Mouse (Mus musculus): ENCODE data around the gene Ehmt1.
A peak's percentile ranks its signal among the peaks of the same experiment; 100 is the strongest.

Gene Ehmt1

DNA sequence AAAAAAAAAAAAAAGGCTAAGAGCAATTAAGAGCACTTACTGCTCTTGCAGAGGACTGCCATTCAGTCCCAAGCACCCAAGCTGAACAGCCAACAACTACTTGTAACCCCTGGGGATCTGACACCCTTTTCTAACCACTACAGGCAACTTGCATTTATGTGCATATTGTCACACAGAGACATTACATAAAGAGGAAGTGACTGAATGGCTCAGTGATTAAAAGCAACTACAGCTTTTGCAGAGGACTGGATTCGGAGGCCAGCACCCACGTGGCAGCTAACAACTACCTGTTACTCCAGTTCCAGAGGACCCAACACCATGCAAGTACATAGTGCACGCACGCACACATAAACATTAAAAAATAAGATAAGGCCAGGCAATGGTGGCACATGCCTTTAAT lies 8.9 kb downstream of the Ehmt1 start:
- no peak for DNase-seq

DNA sequence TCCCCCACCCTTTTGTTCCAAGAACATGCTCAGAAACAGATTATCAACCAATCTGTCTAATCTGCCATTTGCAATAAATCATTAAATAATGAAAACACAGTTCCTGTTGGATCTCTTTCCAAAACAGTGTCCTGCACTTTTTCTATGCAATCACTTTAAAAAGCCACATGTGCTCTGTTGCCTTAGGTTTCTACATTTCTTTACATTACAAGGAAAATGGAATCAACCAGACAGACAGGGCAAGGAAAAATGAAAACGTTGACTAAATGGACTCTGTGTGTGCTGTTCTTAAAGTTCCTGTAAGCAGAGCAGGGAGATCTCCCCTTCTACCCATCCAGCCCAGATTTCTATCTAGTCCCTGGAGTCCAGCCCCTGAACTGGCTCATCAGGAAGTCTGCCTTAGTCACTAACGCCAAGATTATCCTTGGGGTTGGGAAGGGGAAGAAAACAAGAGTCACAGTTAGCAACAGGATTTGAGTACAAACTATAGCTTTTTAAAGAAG lies 13.7 kb downstream of the Ehmt1 start:
- DNase-seq = no peak

DNA sequence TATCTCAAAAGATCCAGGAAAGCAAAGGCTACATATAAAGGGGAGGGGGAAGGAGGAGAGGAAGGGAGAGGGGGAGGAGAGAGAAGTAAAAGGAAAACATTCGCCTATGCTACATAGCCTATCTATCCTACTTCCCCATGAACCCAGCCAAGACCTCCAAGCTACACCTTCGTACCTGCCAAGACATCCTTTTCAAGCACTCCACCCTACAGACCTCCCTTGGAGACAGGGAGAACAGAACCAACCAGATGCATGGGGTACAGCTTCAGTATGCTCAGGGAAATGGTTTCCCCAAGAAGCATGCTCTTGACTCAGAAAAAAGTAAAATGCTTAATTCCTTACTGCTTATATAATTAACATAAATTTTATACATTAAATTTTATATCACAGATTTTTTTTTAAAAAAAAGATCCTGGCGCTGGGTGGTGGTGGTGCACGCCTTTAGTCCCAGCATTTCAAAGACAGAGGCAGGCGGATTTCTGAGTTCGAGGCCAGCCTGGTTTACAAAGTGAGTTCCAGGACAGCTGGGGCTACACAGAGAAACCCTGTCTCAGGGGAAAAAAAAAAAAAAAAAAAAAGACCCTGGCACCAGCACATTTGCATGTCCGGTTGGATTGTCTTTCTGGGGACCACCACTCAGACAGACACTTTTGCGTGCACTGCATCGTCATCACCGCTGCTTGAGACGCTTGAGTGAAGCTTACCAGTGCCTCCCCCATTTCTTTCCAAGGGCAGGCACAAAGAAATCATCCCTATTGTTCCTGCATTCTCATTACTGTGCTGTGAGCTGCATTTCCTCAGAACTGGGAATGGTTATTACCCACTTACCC lies 14.4 kb downstream of the Ehmt1 start:
- no peak for DNase-seq

DNA sequence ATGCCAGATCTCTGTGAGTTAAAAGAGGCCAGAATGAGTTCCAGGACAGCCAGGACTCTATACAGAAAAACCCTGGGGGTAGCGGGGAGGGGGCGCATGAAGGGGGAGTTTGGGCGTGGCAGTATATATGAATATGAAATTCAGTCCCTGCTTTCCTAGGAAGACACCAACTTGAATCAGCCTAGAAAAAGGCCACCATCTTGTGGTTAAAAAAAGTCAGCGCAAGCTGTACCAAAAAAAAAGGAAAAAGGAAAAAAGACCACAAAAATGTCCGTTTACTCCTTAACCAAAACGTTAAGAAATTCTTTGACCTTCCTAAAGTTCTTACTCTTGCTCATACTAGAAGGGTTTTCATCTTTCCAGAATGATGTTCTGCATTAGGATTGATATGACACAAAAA lies 16.4 kb downstream of the Ehmt1 start:
- DNase-seq = no peak

DNA sequence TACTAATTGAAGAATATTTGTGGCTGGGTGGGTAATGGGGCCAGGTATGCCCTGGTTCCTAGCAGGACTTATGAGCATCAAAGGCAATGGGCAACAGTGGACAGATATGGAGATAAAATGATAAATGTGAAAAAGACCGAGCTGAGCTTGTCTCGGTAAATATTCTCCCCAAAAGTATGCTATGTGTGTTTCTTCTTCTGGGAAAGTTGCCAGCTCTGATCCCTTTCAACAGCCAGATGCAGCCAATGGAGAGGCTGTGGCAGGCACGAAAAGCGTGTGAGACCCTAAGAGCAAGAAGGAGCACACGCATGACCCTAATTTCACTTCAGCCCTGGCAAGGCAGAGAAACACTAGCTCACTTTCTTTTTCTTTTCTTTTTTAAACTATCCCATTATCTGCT lies 18.4 kb downstream of the Ehmt1 start:
- DNase-seq = no peak

DNA sequence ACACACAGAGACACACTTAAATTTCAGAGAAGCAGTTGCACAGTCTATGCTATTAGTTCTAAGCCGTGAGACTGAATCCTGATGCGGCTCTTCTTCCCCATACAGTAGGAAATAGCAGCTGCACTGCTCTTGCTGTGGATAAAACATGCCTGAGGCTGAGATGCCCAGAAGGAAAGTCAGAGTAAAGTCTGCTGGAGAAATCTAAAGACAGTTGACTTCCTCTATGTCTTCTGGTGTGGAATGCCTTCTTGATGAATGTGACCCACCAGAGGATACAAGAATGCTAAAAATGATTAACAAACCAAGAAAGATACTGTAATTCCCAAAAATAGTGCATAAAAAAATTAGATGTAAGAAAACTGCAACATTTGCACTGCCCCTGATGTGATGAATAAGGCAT lies 20.1 kb downstream of the Ehmt1 start:
- no peak for DNase-seq

DNA sequence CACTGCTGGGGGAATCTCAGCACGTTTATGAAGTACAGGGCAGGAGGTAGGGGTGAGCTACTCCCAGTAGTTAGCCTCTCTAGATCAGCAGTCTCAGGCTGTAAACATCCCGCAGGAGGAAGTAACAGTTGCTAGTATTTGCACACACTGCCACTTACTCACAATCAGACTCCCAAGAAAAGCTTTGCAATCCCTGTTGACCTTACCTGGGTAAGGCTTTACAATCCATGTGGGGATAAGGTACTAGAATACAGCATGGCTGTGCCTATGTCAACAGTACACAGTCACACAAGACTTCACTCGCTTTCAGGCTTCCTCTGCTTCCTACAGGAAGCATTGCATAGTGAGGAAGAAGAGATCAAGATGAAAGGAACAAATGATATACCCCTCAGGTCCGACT lies 22.7 kb downstream of the Ehmt1 start:
- peak; percentile 21 for DNase-seq

DNA sequence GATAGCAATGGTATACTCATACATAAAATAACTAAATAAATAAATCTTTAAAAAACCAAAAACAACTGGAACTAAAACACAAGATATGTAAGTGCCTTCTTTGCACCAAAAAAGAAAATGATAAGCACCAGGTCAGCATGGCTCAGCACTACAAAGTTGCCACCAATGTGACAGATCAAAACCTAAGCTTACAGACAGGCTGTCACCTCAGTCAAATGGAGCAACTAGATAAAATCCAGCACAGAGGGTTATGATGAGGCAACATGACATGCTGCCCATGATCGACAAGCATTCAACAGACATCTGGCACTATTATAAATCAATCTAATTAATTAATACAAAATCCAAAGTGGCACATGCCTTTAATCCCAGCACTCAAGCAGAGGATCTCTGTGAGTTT lies 25.2 kb downstream of the Ehmt1 start:
- DNase-seq = no peak

DNA sequence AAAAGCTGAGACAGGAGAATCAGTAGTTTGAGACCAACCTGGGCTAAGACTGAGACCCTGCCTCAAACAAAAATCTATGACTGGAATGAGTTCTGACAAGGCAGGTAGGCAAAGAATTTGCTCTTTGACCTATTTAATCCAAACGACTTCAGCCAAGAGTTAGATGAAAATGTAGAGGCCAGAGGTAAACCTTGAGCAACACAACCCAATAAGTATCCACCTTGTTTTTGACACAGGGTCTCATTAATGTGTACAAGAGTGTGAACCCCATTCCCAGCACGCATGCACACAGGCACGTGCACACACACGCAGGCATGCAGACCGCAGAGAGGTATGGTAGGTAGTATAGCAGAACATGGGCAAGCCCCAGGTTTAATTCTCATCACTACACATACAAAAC lies 27.1 kb downstream of the Ehmt1 start:
- no peak for DNase-seq

DNA sequence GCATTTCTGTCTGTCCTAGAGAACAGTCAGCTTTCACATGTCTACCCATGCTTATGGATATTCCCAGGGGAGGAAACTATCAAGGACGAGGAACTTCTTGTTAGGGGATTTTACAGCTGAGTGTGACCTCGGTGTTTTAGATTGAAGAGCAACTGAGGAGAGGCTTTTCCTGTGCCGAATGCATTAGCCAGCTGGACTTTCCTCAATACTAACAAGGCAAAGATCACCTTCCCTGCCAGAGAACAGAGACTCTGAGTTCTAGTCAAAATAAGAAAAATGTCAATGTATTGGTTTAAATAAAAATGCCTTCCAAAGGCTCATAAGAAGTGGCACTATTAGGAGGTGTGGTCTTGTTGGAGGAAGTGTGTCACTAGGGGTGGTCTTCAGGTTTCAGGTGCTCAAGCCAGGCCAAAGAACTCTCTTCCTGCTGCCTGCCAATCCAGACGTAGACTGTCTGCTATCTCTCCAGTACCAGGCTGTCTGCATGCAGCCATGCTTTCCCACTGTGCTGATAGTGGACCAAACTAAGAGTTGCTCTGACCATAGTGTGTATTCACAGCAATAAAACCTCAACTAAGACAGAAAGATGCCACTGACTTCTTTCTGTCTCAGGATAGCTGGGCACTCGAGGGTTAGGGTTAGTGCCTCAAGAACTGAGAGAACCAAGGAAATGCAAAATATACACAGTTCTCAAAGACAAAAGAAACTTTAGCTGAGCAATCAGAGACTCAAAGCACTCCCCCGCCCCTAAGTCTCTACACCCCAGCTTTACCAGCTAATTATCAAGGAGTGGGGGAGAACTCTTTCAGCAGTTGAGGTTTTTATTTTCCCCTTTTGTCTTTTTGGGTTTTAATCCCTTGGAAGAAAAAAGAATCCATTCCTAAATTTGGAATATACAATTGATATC lies 28.6 kb downstream of the Ehmt1 start:
- no peak for DNase-seq

DNA sequence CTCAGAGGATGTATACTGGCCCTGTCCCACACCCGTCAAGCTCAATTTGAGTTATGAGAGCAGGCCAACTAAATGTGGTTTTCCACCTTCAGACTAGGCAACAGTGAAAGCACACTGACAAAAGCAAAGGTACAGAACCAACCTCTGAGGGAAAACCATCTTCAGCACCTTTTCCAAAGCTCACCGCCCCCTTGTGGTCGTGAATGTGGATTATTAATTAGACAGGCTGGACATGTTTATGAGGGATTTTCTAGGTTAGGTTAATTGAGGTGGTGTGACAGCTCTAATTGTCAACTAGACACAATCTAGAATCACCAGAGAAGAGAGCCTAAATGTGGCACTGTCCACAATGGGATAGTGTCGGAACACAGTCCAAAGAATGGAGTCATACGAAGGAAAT lies 30.5 kb downstream of the Ehmt1 start:
- DNase-seq = peak; percentile 55

DNA sequence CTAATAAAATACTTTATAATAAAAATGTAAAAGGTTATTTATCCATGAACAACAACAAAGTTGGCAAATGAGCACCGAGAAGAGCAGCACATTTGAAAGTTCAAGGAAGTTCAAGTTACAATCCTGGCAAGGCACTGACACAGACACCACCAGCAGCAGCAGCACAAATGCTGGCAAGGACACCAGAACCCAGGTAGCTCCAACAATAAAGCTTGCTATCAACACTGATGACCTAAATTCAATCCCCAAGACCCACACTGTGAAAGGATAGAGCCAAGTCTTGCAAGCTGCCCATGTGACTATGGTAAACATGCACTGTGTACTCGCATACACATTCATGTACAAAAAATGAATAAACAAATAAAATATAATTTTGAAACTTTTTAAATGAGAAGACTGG lies 38.7 kb downstream of the Ehmt1 start:
- DNase-seq = no peak

DNA sequence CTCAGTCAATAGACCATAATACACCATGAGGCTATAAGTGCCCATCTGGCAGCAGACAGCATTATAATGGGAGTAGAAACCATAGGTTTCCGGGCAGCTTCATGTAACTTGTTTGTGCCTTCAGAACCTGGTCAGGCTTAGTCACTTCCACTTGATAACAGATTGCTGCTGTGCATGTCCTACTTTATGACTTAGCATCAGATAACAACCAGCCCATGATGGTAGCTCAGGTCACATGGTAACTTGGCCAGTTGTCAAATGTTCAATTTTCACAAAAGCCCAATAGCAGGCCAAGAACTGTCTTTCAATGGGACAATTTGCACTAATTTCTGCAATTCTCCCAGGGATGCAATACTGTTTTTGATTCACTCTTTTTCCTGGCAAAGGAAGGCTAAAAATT lies 48.5 kb downstream of the Ehmt1 start:
- no peak for DNase-seq

DNA sequence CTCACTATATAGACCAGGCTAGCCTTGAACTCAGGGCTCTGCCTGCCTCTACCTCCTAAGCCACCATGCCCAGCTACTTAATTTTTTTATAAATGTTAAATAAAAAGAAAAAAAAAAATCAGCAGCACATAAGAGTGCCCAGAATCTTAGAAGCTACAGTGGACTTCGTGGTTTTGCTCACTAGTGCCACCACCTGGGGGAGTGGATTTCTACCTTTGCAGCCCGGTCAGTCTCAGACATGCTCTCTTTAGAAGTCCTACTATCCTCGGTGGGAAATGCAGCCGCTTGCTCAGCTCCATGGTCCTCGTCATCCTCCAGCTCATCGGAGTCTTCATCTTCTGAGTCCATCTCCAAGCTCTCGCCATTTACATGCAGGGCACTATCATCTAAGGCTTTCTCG lies 56.4 kb downstream of the Ehmt1 start:
- DNase-seq = peak; percentile 31

DNA sequence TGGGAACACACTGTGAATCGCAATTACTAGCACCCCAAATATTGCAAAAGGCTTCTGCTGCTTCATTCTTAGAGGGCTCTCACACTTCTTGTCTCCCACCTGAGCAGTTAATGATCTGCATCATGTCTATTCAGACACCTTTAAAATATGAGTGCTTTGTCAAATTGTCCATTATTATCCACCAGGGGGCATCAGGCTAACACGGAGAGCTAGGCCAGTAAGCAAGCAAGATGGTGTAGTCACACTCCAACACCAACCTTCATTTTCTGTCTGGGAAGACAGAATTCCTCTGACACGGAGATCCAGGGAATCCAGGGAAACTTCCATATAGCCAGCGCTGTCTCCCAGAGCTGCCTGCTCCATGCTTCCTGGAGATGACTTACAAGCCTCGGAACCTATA lies 67.0 kb downstream of the Ehmt1 start:
- peak; percentile 56 for DNase-seq

DNA sequence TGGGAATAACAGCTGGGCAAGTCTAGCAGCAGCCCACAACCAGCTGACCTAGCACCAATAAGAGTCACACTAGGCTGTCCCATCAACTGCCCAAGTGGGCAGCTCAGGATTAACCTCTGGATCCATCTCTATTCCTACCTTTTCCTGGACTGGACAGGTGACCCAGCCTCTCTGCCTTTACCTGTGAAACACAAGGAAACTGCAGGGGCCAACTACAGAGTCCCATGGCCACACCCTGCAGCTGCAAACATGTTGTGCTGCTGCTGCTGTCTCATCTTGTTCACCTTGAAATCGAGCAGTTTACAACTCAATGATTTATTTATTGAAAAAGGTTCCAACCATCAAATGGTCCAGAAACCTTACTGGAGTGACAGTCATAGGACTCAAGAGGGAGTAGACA lies 72.9 kb downstream of the Ehmt1 start:
- DNase-seq = no peak

DNA sequence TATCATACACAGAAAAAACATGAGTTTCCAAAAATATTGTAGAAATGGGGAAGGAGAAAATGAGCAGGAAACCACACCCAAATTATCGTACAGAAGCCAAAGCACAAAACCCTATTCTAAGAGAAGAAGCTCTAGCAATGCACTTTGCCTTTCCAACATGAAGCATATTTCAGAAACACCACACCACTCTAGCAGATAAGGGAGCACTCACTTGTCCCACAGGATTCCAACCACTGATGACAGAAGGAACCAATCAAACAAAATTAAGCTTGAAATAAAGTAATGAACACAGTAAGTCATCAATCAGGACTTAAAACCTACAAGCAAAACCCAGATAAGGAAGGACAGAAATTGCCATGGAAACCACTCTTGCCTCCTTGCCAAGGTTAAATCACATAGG lies 74.2 kb downstream of the Ehmt1 start:
- no peak for DNase-seq

DNA sequence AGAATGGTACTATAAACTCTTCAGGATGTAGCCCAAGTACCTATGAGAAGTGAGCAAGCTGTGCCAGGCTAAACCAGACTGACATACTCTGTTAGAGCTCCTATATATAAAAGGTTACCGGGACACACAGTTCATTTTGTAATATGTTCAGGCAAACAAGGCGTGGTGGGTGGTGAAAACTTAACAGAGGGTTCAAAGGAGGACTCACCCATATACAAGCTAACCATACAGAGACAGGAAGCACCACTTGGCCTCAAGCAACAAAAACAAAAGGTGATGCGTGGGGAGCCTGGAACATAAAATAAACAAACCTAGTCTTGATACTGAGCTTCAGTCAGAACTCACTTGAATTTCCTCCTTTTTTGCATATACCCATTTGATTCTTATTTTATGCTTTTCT lies 88.8 kb downstream of the Ehmt1 start:
- no peak for DNase-seq

DNA sequence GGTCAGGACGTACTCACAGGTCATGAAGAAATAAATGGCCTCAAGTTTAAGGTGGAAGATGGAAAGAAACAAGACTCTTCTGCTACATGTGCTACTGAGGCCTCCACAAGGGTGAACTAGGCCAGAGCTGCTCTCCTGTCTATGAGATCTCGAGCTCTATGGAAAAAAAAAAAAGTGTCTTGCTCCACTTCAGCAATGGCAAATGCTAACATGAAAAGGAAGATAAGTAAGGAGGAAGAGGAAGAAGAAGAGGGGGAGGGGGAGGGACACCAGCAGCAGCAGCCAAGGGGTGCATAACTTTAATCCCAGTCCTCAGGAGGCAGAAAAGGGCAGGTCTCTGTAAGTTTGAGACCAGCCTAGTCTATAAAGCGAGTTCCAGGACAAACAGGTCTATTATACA lies 109.7 kb downstream of the Ehmt1 start:
- DNase-seq = no peak

DNA sequence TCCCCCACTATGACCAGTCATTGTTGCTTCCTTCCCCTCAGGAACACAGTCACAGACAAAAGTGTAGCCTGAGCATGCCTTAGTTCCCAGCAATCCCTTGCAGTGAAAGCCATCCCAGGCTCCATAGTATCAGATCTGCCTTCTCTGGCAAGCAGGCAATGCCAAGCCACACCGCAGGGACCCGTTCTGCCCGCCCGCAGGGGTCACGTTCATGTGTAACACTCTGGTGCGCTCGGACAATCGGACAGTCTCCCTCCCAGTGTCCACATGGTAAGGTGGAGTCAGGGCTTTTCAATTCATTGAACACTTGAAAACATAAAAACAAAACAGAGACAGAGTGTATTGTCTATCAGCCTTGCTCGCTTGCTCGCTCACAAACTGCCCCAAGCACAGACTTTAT lies 111.7 kb downstream of the Ehmt1 start:
- DNase-seq = no peak

DNA sequence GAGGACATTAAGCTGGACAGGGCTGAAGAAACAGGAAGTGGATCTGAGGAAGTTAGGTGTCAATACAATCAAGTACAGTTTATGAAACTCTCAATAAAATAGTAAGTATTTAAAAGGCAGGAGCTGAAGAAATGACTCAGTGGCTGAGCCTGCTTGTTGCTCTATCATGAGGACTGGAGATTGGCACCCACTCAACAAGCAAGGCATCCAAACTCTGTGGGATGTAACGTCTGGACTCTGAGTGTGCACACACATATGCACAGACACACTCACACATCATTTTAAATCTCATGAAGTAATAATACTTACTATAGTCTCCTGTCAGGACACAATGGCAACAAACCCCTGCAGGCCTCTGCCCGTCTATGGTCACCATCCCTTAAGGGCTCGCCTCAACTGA lies 112.4 kb downstream of the Ehmt1 start:
- DNase-seq = no peak

DNA sequence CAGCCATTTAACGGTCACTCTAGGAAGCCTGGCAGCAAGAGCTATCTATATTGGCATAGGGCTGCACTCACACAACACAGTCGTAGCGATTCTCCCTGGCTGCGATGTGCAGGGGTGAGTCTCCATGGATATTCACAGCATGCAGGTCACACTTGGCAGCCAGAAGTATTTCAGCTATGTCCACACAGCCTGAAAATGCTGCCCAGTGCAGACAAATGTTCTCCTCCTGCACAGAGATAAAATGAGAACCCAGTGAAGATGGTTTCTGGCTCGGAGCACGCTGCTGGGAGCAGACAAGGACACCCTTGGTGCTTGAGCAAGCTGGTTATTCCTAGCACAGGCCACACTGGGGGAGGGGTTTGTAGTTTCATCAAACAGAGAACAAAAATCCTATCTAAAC lies 113.3 kb downstream of the Ehmt1 start:
- no peak for DNase-seq

DNA sequence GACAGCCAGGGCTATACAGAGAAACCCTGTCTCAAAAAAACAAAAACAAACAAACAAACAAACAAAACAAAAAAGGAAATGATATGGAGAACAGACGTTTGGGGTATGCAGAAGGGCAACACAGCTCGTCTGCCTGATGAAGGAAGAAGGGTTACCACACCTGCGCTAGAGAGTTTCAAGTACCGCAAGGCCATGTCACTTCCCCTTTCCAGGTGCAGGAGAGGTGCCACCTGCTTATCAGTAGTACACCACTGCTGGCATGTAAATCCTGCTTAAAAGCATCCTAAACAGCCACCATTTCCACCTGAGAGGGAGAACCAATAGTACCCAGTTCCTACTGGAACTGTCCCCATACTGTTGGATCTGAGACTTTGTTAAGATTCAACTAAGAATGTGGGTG lies 113.8 kb downstream of the Ehmt1 start:
- DNase-seq = no peak

DNA sequence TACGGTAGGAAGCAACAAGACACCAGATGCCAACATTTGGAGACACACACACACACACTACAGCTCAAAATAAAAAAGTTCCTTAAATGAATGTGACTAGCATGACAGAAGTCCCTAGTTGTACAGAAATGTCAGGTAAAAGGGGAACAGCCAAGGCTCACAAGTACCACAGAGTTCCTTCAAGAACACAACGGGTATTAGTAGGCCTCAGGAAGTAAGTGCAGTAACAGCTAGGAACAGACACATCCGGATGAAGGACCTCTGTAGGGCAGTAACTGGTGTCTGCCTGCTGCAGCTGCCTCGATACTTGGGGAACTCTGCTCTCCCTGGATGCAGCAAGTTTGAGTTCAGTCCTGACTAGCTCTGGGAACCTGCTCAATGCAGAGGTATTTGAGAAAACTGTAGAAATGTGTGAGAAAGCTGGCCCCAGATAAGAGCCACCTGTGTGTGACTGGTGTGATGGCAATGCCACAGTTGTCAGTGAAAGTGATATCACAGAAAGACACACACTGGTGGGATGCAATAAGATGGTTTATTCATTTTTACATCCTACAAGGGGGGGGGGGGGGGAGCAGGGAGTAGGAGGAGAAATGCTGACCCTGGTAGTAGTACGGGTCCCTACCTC lies 122.5 kb downstream of the Ehmt1 start:
- no peak for DNase-seq
